Mouse (Mus musculus): ENCODE measurements around the gene Rab1b. TPM values are rescaled to one million over a fixed set of nuclear protein-coding genes. Genes with fewer than 3 reads are reported as not detected.

Rab1b gene
- polyA plus RNA-seq, 1 experiment: 445 TPM

GRCm38 (mm10) chr19:5052166-5052822 is 54.6 kb downstream of the Rab1b start:
- peaks cover 29% of the 10 kb centered on the region for H3K36me3 ChIP-seq (replicated peaks; ENCODE audit: low read length)
- peaks cover 51% of the 10 kb centered on the region for H3K4me1 ChIP-seq
- no peak overlapping the region for H3K4me3 ChIP-seq (replicated peaks)
- H3K27me3 ChIP-seq (replicated peaks): peaks cover 49% of the 10 kb centered on the region
- no peaks in the 10 kb centered on the region for H3K9me3 ChIP-seq
- TF ChIP-seq GATA1 (IDR thresholded peaks at IDR 0.05; ENCODE audit: borderline replicate concordance, low read length) (no peak), FLI1 (IDR thresholded peaks at IDR 0.05; ENCODE audit: low read length) (no peak)

DNA sequence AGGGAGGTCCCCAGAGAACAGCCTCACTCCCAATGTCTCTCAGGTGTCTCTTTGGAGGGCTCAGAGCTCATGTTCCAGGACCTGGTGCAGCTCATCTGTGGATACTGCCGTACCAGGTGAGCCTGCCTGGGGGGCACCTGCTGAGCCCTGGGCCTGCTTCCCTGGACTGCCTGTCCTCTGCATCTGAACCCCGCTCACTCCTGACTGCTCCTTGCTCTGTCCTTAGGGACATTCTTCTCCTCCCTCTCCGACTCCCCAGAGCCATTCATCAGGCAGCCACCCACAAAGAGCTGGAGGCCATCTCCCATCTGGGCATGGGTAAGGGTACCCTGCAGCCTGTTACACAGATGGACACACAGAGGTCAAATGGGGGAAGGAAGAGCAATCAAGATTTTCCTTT is 55.4 kb downstream of the Rab1b start:
- Histone ChIP-seq H3K9me3 (no peaks in the 10 kb centered on the region), H3K36me3 (replicated peaks; ENCODE audit: low read length) (peaks cover 36% of the 10 kb centered on the region), H3K4me3 (replicated peaks) (no peak overlapping the region), H3K4me1 (peaks cover 43% of the 10 kb centered on the region), H3K27me3 (replicated peaks) (peaks cover 47% of the 10 kb centered on the region)
- no peak for TF ChIP-seq GATA1 (IDR thresholded peaks at IDR 0.05; ENCODE audit: borderline replicate concordance, low read length)
- no peak for TF ChIP-seq FLI1 (IDR thresholded peaks at IDR 0.05; ENCODE audit: low read length)

GRCm38 (mm10) chr19:5051031-5051430 is 55.8 kb downstream of the Rab1b start:
- peaks cover 39% of the 10 kb centered on the region for H3K4me1 ChIP-seq
- H3K4me3 ChIP-seq (replicated peaks): no peak overlapping the region
- H3K36me3 ChIP-seq (replicated peaks; ENCODE audit: low read length): peaks cover 41% of the 10 kb centered on the region
- H3K9me3 ChIP-seq: no peaks in the 10 kb centered on the region
- H3K27me3 ChIP-seq (replicated peaks): peaks cover 47% of the 10 kb centered on the region
- TF ChIP-seq FLI1 (IDR thresholded peaks at IDR 0.05; ENCODE audit: low read length) (no peak), GATA1 (IDR thresholded peaks at IDR 0.05; ENCODE audit: borderline replicate concordance, low read length) (no peak)

- Histone ChIP-seq H3K4me1 (peaks cover 45% of the 10 kb centered on the region), H3K4me3 (replicated peaks) (peak within 1 kb of the TSS; percentile 40), H3K9me3 (no peaks in the 10 kb centered on the region), H3K27me3 (replicated peaks) (peaks cover 42% of the 10 kb centered on the region), H3K36me3 (replicated peaks; ENCODE audit: low read length) (peaks cover 49% of the 10 kb centered on the region)
- TF ChIP-seq GATA1 (IDR thresholded peaks at IDR 0.05; ENCODE audit: borderline replicate concordance, low read length): no peak
- TF ChIP-seq FLI1 (IDR thresholded peaks at IDR 0.05; ENCODE audit: low read length): no peak
These were observed 56.6 kb downstream of the Rab1b start, which contains the start of gene Rin1 for GRCm38 (mm10) chr19:5050047-5050905. Gene Rin1 (plus strand): TSS chr19:5050481.

- TF ChIP-seq GATA1 (IDR thresholded peaks at IDR 0.05; ENCODE audit: borderline replicate concordance, low read length): no peak
- TF ChIP-seq FLI1 (IDR thresholded peaks at IDR 0.05; ENCODE audit: low read length): no peak
- H3K36me3 ChIP-seq (replicated peaks; ENCODE audit: low read length): peaks cover 54% of the 10 kb centered on the region
These were observed 57.5 kb downstream of the Rab1b start for GRCm38 (mm10) chr19:5049325-5049724.

More at GRCm38 (mm10) chr19:5049325-5049724, 57.5 kb downstream of the Rab1b start:
- Histone ChIP-seq H3K4me3 (replicated peaks) (no peak overlapping the region), H3K4me1 (peaks cover 45% of the 10 kb centered on the region), H3K27me3 (replicated peaks) (peaks cover 32% of the 10 kb centered on the region), H3K9me3 (no peaks in the 10 kb centered on the region)

Other genes starting within 250 kb of the Rab1b start
- gene Actn3, start 229.2 kb downstream of the Rab1b start, polyA plus RNA-seq (2012; ENCODE audit: insufficient read depth, low replicate concordance): 0.06 TPM in 1 of 2 replicates, not detected in the other
- 1.7 and 9.4 TPM in 2 replicates for gene Zdhhc24, start 228.4 kb downstream of the Rab1b start, polyA plus RNA-seq (2012; ENCODE audit: insufficient read depth, low replicate concordance)
- gene Bbs1, start 200.4 kb downstream of the Rab1b start, polyA plus RNA-seq (2012; ENCODE audit: insufficient read depth, low replicate concordance): 0.62 TPM in 1 of 2 replicates, not detected in the other
- 67.2 and 71.4 TPM in 2 replicates for gene Dpp3, start 178.8 kb downstream of the Rab1b start, polyA plus RNA-seq (2012; ENCODE audit: insufficient read depth, low replicate concordance)
- 0.10 TPM in 1 of 2 replicates, not detected in the other for gene Peli3, start 163.9 kb downstream of the Rab1b start, polyA plus RNA-seq (2012; ENCODE audit: insufficient read depth, low replicate concordance)
- 7.2 and 45.3 TPM in 2 replicates for gene Mrpl11, start 144.9 kb downstream of the Rab1b start, polyA plus RNA-seq (2012; ENCODE audit: insufficient read depth, low replicate concordance)
- gene Npas4, start 116.8 kb downstream of the Rab1b start, polyA plus RNA-seq (2012; ENCODE audit: insufficient read depth, low replicate concordance): 1.1 TPM in 2 replicates
- 0.58 and 0.94 TPM in 2 replicates for gene Slc29a2, start 83.2 kb downstream of the Rab1b start, polyA plus RNA-seq (2012; ENCODE audit: insufficient read depth, low replicate concordance)
- gene B4gat1, start 68.2 kb downstream of the Rab1b start, polyA plus RNA-seq (2012; ENCODE audit: insufficient read depth, low replicate concordance): 1.3 and 2.0 TPM in 2 replicates
- not detected in 2 replicates for gene AC124502.3, start 68.2 kb downstream of the Rab1b start, polyA plus RNA-seq (2012; ENCODE audit: insufficient read depth, low replicate concordance)
- gene Brms1, start 65.7 kb downstream of the Rab1b start, polyA plus RNA-seq (2012; ENCODE audit: insufficient read depth, low replicate concordance): 82.3 and 110 TPM in 2 replicates
- 0.47 TPM in 1 of 2 replicates, not detected in the other for gene Rin1, start 56.6 kb downstream of the Rab1b start, polyA plus RNA-seq (2012; ENCODE audit: insufficient read depth, low replicate concordance)
- 0.74 and 1.3 TPM in 2 replicates for gene Cd248, start 39.0 kb downstream of the Rab1b start, polyA plus RNA-seq (2012; ENCODE audit: insufficient read depth, low replicate concordance)
- 0.32 TPM in 1 of 2 replicates, not detected in the other for gene Tmem151a, start 21.5 kb downstream of the Rab1b start, polyA plus RNA-seq (2012; ENCODE audit: insufficient read depth, low replicate concordance)
- gene Yif1a, start 18.5 kb downstream of the Rab1b start, polyA plus RNA-seq (2012; ENCODE audit: insufficient read depth, low replicate concordance): 24.4 and 25.6 TPM in 2 replicates
- gene Cnih2, start 8.6 kb downstream of the Rab1b start, polyA plus RNA-seq (2012; ENCODE audit: insufficient read depth, low replicate concordance): 4.9 and 13.6 TPM in 2 replicates
- 12.7 and 17.2 TPM in 2 replicates for gene Klc2, start 11.5 kb upstream of the Rab1b start, polyA plus RNA-seq (2012; ENCODE audit: insufficient read depth, low replicate concordance)
- gene Pacs1, start 166.0 kb upstream of the Rab1b start, polyA plus RNA-seq (2012; ENCODE audit: insufficient read depth, low replicate concordance): 40.2 and 130 TPM in 2 replicates
- gene Sf3b2, start 188.4 kb upstream of the Rab1b start, polyA plus RNA-seq (2012; ENCODE audit: insufficient read depth, low replicate concordance): 158 and 268 TPM in 2 replicates
- gene Gal3st3, start 191.3 kb upstream of the Rab1b start, polyA plus RNA-seq (2012; ENCODE audit: insufficient read depth, low replicate concordance): not detected in 2 replicates
- gene Catsper1, start 228.7 kb upstream of the Rab1b start, polyA plus RNA-seq (2012; ENCODE audit: insufficient read depth, low replicate concordance): not detected in 2 replicates
- gene Cst6, start 242.5 kb upstream of the Rab1b start, polyA plus RNA-seq (2012; ENCODE audit: insufficient read depth, low replicate concordance): 0.54 and 9.2 TPM in 2 replicates